Mouse (Mus musculus): ENCODE measurements around the gene Zfp27. TPM values are rescaled to one million over a fixed set of nuclear protein-coding genes. Genes with fewer than 3 reads are reported as not detected.

Gene Zfp27
- polyA plus RNA-seq, 1 experiment from 2014 or later = 13.0 TPM

GRCm38 (mm10) chr7:29938856-29939255, 32.5 kb upstream of the Zfp27 start:
- WGBS = 88% methylated on average over 6 of the region's 6 CpGs
- no peak overlapping the region for H3K4me2 ChIP-seq (replicated peaks; ENCODE audit: low read depth, low read length)
- no peak for ATAC-seq (ENCODE audit: low FRiP score, low TSS enrichment)
- H3K36me3 ChIP-seq (ENCODE audit: control insufficient read depth, insufficient read depth, low read length) = peaks cover 49% of the 10 kb centered on the region
- H3K4me1 ChIP-seq (ENCODE audit: control insufficient read depth, insufficient read depth, low read length) = no peaks in the 10 kb centered on the region
- H3K27ac ChIP-seq (ENCODE audit: low read depth, low read length) = no peak overlapping the region
- no peaks in the 10 kb centered on the region for H3K9me3 ChIP-seq (ENCODE audit: control insufficient read depth, low read length)
- no peak overlapping the region for H3K9ac ChIP-seq (ENCODE audit: low read depth, low read length)
- no peak overlapping the region for H3K4me3 ChIP-seq (ENCODE audit: low read length)
- H3K27me3 ChIP-seq (ENCODE audit: control insufficient read depth, insufficient read depth, low read length) = no peaks in the 10 kb centered on the region

DNA sequence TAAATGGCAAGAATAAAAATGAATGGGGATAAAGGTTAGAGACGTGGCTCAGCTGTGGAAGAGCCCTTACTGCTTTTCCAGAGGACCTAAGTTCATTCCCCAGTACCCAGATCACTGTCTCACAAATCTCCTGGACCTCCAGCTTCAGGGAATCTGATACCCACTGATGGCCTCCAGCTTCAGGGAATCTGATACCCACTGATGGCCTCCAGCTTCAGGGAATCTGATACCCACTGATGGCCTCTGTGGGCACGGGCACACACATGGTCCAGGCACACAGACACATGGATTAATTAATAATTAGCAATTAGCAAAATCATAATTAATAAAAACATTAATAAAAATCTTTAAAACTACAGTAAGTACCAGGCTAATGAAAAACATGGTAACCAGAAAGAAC, 16.4 kb upstream of the Zfp27 start:
- 28% methylated on average over 2 of the region's 2 CpGs for WGBS
- Histone ChIP-seq H3K27ac (ENCODE audit: low read depth, low read length) (no peak overlapping the region), H3K36me3 (ENCODE audit: control insufficient read depth, insufficient read depth, low read length) (no peaks in the 10 kb centered on the region), H3K4me2 (replicated peaks; ENCODE audit: low read depth, low read length) (no peak overlapping the region), H3K9ac (ENCODE audit: low read depth, low read length) (no peak overlapping the region), H3K27me3 (ENCODE audit: control insufficient read depth, insufficient read depth, low read length) (no peaks in the 10 kb centered on the region), H3K4me1 (ENCODE audit: control insufficient read depth, insufficient read depth, low read length) (no peaks in the 10 kb centered on the region), H3K9me3 (ENCODE audit: control insufficient read depth, low read length) (no peaks in the 10 kb centered on the region), H3K4me3 (ENCODE audit: low read length) (no peak overlapping the region)
- ATAC-seq (ENCODE audit: low FRiP score, low TSS enrichment) = peak; percentile 76; the same call in 1 of the 2 replicates

GRCm38 (mm10) chr7:29921439-29922093, 15.2 kb upstream of the Zfp27 start:
- Histone ChIP-seq H3K9ac (ENCODE audit: low read depth, low read length) (no peak overlapping the region), H3K4me3 (ENCODE audit: low read length) (no peak overlapping the region), H3K4me1 (ENCODE audit: control insufficient read depth, insufficient read depth, low read length) (no peaks in the 10 kb centered on the region), H3K27ac (ENCODE audit: low read depth, low read length) (no peak overlapping the region), H3K4me2 (replicated peaks; ENCODE audit: low read depth, low read length) (no peak overlapping the region), H3K36me3 (ENCODE audit: control insufficient read depth, insufficient read depth, low read length) (no peaks in the 10 kb centered on the region), H3K9me3 (ENCODE audit: control insufficient read depth, low read length) (no peaks in the 10 kb centered on the region), H3K27me3 (ENCODE audit: control insufficient read depth, insufficient read depth, low read length) (no peaks in the 10 kb centered on the region)
- no peak for ATAC-seq (ENCODE audit: low FRiP score, low TSS enrichment)
- WGBS = 85% methylated on average over 6 of the region's 6 CpGs

DNA sequence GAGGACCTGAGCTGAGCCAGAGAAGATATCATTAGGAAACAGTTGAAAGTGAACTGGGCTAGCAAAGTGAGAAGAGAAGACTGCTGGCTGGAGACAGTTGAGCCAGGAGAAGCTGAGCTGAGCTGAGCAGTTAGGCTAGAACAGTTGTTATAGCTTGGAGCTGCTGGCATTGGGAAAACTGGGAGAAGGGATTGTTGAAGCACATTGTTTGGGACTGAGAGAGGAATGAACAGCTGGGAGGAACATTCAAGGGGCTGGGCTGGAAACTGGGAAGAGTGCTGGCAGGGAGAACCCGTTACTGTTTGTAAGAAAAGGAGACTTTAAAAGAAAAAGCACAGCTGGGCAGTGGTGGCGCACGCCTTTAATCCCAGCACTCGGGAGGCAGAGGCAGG, 11.7 kb upstream of the Zfp27 start:
- no peak overlapping the region for H3K4me2 ChIP-seq (replicated peaks; ENCODE audit: low read depth, low read length)
- no peaks in the 10 kb centered on the region for H3K27me3 ChIP-seq (ENCODE audit: control insufficient read depth, insufficient read depth, low read length)
- H3K9me3 ChIP-seq (ENCODE audit: control insufficient read depth, low read length) = peaks cover 9% of the 10 kb centered on the region; the same call in 1 of the 2 replicates
- H3K4me3 ChIP-seq (ENCODE audit: low read length) = no peak overlapping the region
- ATAC-seq (ENCODE audit: low FRiP score, low TSS enrichment) = no peak
- no peak overlapping the region for H3K27ac ChIP-seq (ENCODE audit: low read depth, low read length)
- H3K9ac ChIP-seq (ENCODE audit: low read depth, low read length) = no peak overlapping the region
- peaks cover 30% of the 10 kb centered on the region for H3K36me3 ChIP-seq (ENCODE audit: control insufficient read depth, insufficient read depth, low read length)
- 88% methylated on average over 4 of the region's 4 CpGs for WGBS
- H3K4me1 ChIP-seq (ENCODE audit: control insufficient read depth, insufficient read depth, low read length) = no peaks in the 10 kb centered on the region

DNA sequence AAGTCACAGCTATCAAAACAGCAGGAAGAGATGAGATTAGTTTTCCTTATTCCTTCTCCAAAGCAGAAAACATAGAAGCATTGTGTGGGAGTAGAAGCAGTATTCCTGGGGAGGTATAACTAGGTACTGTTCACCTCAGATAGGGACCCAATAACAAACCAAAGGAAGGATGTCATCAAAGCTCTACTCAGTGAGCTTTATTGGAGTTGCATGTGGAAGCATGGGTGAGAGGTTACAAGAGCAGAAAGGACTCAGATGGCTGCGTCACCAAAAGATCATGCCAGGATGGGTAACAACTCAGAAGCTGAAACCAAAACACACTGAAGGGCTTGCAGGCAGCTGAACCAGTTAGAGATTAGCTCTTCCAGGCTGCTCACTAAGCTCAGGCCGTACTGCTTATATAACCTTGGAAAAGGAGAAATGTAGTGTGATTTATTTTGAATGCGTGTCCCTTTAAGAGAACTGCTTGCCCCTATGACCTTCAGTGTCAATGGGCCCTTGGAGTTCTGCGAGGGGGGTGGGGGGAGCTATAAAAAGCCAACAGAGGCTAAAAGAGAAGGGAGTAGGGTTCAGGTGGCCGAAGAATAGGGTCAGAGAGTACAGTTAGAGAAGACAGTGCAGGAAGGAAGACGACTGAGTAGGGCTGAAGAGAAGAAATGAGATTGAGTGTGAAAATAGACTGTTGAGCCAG, 11.1 kb upstream of the Zfp27 start:
- H3K4me3 ChIP-seq (ENCODE audit: low read length) = no peak overlapping the region
- H3K4me2 ChIP-seq (replicated peaks; ENCODE audit: low read depth, low read length) = no peak overlapping the region
- no peaks in the 10 kb centered on the region for H3K27me3 ChIP-seq (ENCODE audit: control insufficient read depth, insufficient read depth, low read length)
- peaks cover 36% of the 10 kb centered on the region for H3K36me3 ChIP-seq (ENCODE audit: control insufficient read depth, insufficient read depth, low read length)
- H3K9me3 ChIP-seq (ENCODE audit: control insufficient read depth, low read length) = peaks cover 9% of the 10 kb centered on the region; the same call in 1 of the 2 replicates
- no peak for ATAC-seq (ENCODE audit: low FRiP score, low TSS enrichment)
- WGBS = 21% methylated on average over 6 of the region's 6 CpGs
- H3K9ac ChIP-seq (ENCODE audit: low read depth, low read length) = no peak overlapping the region
- no peak overlapping the region for H3K27ac ChIP-seq (ENCODE audit: low read depth, low read length)
- H3K4me1 ChIP-seq (ENCODE audit: control insufficient read depth, insufficient read depth, low read length) = no peaks in the 10 kb centered on the region

DNA sequence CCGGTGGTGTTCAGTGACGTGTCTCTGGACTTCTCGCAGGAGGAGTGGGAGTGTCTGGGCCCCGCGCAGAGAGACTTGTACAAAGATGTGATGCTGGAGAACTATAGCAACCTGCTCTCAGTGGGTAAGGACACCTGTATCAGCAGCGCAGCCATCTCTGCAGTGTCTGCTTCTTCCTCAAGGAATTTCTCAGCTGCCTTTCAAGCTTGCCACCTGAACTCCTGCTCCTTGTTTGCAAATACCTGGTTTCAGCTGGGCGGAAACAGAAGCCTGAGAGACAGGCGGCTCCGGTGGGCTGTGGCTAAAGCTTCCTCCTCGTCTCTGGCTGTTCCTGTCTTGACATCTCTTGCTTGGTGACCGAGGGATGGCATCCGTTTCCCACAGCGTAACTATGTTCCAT, 5.8 kb upstream of the Zfp27 start:
- Histone ChIP-seq H3K27me3 (ENCODE audit: control insufficient read depth, insufficient read depth, low read length) (no peaks in the 10 kb centered on the region), H3K9ac (ENCODE audit: low read depth, low read length) (no peak overlapping the region), H3K36me3 (ENCODE audit: control insufficient read depth, insufficient read depth, low read length) (peaks cover 53% of the 10 kb centered on the region), H3K4me1 (ENCODE audit: control insufficient read depth, insufficient read depth, low read length) (peaks cover 10% of the 10 kb centered on the region), H3K9me3 (ENCODE audit: control insufficient read depth, low read length) (peaks cover 9% of the 10 kb centered on the region; the same call in 1 of the 2 replicates), H3K27ac (ENCODE audit: low read depth, low read length) (no peak overlapping the region), H3K4me3 (ENCODE audit: low read length) (no peak overlapping the region), H3K4me2 (replicated peaks; ENCODE audit: low read depth, low read length) (no peak overlapping the region)
- no peak for ATAC-seq (ENCODE audit: low FRiP score, low TSS enrichment)
- WGBS = 89% methylated on average over 13 of the region's 13 CpGs

DNA sequence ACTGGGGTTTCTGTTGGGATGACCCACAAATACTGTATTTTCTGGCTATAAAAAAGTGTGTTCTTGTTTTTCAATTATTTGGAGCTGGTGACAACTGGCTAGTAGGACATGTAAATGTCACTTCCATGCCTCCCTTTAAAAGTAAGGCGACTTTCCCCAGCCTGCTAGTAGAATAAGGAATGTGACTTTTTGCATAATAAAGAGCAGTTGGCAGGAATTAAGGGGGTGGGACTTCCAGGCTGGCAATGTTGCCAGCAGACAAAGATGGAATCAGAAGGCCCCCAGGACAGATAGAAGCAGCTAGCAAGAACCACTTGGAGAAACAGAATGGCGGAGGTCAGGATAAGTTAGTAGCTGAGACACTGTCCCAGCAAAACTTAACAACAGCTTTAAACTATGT, 3.9 kb upstream of the Zfp27 start:
- 72% methylated on average over 2 of the region's 2 CpGs for WGBS
- Histone ChIP-seq H3K4me1 (ENCODE audit: control insufficient read depth, insufficient read depth, low read length) (peaks cover 10% of the 10 kb centered on the region), H3K27ac (ENCODE audit: low read depth, low read length) (no peak overlapping the region), H3K9ac (ENCODE audit: low read depth, low read length) (no peak overlapping the region), H3K36me3 (ENCODE audit: control insufficient read depth, insufficient read depth, low read length) (peaks cover 45% of the 10 kb centered on the region), H3K9me3 (ENCODE audit: control insufficient read depth, low read length) (peaks cover 4% of the 10 kb centered on the region; the same call in 1 of the 2 replicates), H3K4me3 (ENCODE audit: low read length) (no peak overlapping the region), H3K4me2 (replicated peaks; ENCODE audit: low read depth, low read length) (no peak overlapping the region; the same call in 1 of the 2 replicates), H3K27me3 (ENCODE audit: control insufficient read depth, insufficient read depth, low read length) (no peaks in the 10 kb centered on the region)
- no peak for ATAC-seq (ENCODE audit: low FRiP score, low TSS enrichment)

DNA sequence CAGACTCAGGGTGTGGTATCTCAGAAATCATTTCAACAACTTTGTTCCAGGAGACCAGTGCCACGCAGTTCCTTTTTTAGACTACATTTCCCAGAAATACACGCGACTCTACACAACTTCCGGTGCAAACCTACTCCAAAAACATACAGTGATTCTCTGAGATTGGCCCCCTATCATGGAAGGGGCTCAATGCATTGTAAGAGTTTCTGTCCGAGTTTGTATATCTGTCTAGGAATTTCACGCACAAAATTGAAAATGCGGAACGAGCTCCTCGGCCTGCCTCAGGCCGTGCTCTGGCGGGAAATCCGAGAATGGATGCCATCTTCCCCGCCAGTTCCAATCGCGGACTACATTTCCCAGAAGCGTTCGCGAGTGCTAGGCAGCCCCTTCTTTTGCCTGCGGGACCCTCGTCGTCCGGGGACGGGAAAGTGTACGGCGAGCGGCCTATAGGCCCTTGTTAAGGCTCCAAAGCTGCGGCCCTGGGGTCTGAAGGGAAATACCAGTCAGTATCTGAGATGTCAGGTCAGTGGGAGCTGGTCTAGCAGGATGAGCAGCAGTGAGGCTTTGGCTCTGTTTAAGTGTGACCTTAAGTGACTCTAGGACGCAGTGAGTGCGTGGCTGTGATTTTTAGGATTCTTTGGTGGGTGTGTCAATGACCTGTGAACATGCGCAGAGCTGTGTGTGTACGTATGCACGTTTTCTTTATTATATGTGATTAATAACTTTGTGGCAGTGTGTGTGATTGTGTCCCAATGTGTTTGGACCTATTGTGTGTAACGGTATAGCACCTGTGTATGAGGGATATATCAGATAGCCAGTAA, 2.0 kb upstream of the Zfp27 start, which contains the start of gene Zfp383:
Zfp383 (plus strand) TSS at position 94 of the 821 bp plus-strand sequence.
- peaks cover 10% of the 10 kb centered on the region for H3K4me1 ChIP-seq (ENCODE audit: control insufficient read depth, insufficient read depth, low read length)
- H3K4me2 ChIP-seq (replicated peaks; ENCODE audit: low read depth, low read length) = peak within 1 kb of the TSS; percentile 57
- H3K27ac ChIP-seq (ENCODE audit: low read depth, low read length) = peak within 1 kb of the TSS; percentile 53; the same call in 1 of the 2 replicates
- no peaks in the 10 kb centered on the region for H3K9me3 ChIP-seq (ENCODE audit: control insufficient read depth, low read length)
- peak within 1 kb of the TSS; percentile 57 for H3K9ac ChIP-seq (ENCODE audit: low read depth, low read length)
- under 1% methylated on average over 33 of the region's 33 CpGs for whole genome bisulfite sequencing
- peak within 1 kb of the TSS; percentile 56 for H3K4me3 ChIP-seq (ENCODE audit: low read length)
- peaks cover 30% of the 10 kb centered on the region for H3K36me3 ChIP-seq (ENCODE audit: control insufficient read depth, insufficient read depth, low read length)
- peak; percentile 84 for ATAC-seq (ENCODE audit: low FRiP score, low TSS enrichment)
- H3K27me3 ChIP-seq (ENCODE audit: control insufficient read depth, insufficient read depth, low read length) = no peaks in the 10 kb centered on the region
